Mouse (Mus musculus) small intestine, adult 2 months (tissue): Measurements from ENCODE around the gene Tff3. TPM values are rescaled to one million over a fixed set of nuclear protein-coding genes. Genes with fewer than 3 reads are reported as not detected.
A peak's percentile ranks its signal among the peaks of the same experiment; 100 is the strongest.

Experiments
- H3K27ac ChIP-seq: fragments of 200-500 bp; 2 replicates; pipeline ENCODE4 v1.5.1; 2012; ENCODE audit warnings: low read depth, low read length, control low read depth, inconsistent platforms; ENCODE audit not compliant: insufficient read depth
- H3K27me3 ChIP-seq: fragments of 200-500 bp; 2 replicates; pipeline ENCODE4 v1.6.1; 2012; ENCODE audit warnings: mild to moderate bottlenecking, moderate library complexity, low read length, inconsistent platforms; ENCODE audit not compliant: control insufficient read depth, insufficient read depth
- H3K36me3 ChIP-seq: fragments of 200-500 bp; 2 replicates; pipeline ENCODE4 v1.6.1; 2012; ENCODE audit warnings: mild to moderate bottlenecking, low read length, control low read depth, inconsistent platforms; ENCODE audit not compliant: control insufficient read depth, insufficient read depth
- H3K4me1 ChIP-seq: fragments of 200-500 bp; 2 replicates; pipeline ENCODE4 v1.6.1; 2012; ENCODE audit warnings: low read length, inconsistent platforms, mixed read lengths; ENCODE audit not compliant: control insufficient read depth, insufficient read depth, insufficient read length
- H3K4me3 ChIP-seq: fragments of 200-500 bp; 2 replicates; pipeline ENCODE4 v1.5.1; 2012; ENCODE audit warnings: low read depth, mild to moderate bottlenecking, control low read depth, inconsistent platforms, low read length, moderate library complexity
- CTCF ChIP-seq: fragments of 200-500 bp; IDR thresholded peaks from 2 replicates; pipeline ENCODE4 v1.5.1; 2012; ENCODE audit warnings: low read depth, mild to moderate bottlenecking, control low read depth, inconsistent platforms, low read length, moderate library complexity, mixed read lengths; ENCODE audit not compliant: insufficient replicate concordance, insufficient read length; ENCODE audit errors: extremely low read depth
- POLR2A ChIP-seq: fragments of 200-500 bp; IDR thresholded peaks from 2 replicates; pipeline ENCODE4 v1.6.1; 2012; ENCODE audit warnings: low read depth, mild to moderate bottlenecking, control low read depth, inconsistent platforms, low read length, moderate library complexity
- WGBS: fragments of 180-500 bp; shearing (Covaris S2); methylation state at CpG from one replicate; pipeline ENCODE4 v1.1.7; 2018; 5-methylcytosine and 5-hydroxymethylcytosine counted together
- polyA plus RNA-seq: library from polyadenylated mRNA; depleted of rRNA; stranded (reverse); fragments of >200 nt; gene quantifications from 2 replicates; pipeline ENCODE4 v1.2.3, GENCODE M21; 2012

Tff3 gene
- polyA plus RNA-seq, 1 experiment = 10,550 TPM

GRCm38 (mm10) chr17:31138398-31138797, 9.0 kb upstream of the Tff3 start:
- 9% methylated on average over 5 of the region's 5 CpGs for WGBS
- Histone ChIP-seq H3K27ac (no peak overlapping the region), H3K4me3 (no peak overlapping the region), H3K36me3 (no peaks in the 10 kb centered on the region), H3K27me3 (no peaks in the 10 kb centered on the region), H3K4me1 (peaks cover 10% of the 10 kb centered on the region)
- TF ChIP-seq CTCF (peak; percentile 79; the same call in 1 of the 2 replicates), POLR2A (no peak)

GRCm38 (mm10) chr17:31136821-31137220, 7.4 kb upstream of the Tff3 start:
- 89% methylated on average over 1 of the region's 1 CpGs for WGBS

DNA sequence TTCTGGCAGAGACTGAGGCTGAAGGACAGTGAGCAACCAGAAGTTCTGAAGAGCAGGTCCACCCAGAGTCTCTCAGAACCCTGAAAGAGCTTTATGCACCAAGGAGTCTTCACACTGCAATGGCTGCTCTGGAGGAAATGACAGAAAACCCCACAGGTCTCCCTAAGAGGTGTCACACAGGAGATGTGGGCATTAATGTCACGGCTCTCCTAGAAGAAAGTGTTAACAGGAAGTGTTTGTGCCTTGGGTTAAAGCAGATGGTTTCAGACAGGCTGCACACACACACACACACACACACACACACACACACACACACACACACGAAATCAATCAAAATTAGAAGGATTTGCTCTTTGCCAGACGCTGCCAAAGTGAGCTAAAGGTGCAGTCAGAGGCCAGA, 6.8 kb upstream of the Tff3 start:
- Histone ChIP-seq H3K4me3 (no peak overlapping the region), H3K4me1 (peaks cover 10% of the 10 kb centered on the region), H3K27ac (no peak overlapping the region), H3K27me3 (no peaks in the 10 kb centered on the region), H3K36me3 (no peaks in the 10 kb centered on the region)
- WGBS = 42% methylated on average over 3 of the region's 3 CpGs
- TF ChIP-seq CTCF = no peak
- no peak for TF ChIP-seq POLR2A

More at GRCm38 (mm10) chr17:31136821-31137220, 7.4 kb upstream of the Tff3 start:
- Histone ChIP-seq H3K36me3 (no peaks in the 10 kb centered on the region), H3K27ac (no peak overlapping the region), H3K4me3 (no peak overlapping the region), H3K27me3 (no peaks in the 10 kb centered on the region), H3K4me1 (peaks cover 10% of the 10 kb centered on the region)
- no peak for TF ChIP-seq CTCF
- TF ChIP-seq POLR2A = no peak

DNA sequence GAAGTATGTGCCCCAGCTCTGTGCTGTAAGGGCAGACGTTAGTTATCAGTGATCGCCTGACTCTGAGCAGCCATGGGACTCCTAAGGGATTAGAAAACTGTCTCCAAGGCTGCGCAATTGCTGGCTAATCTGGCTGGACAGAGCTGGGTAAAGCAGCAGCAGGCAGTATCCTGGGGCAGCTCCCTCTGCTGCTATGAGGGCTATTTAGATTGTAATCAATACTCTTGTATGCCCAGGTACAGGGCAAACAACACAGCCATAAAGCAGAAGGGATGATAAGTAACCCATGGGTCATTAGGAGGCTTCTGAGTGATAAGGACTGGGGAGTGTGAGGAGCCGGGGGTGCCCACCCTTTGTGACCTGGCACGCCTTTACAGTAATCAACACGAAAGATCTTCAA, 5.5 kb upstream of the Tff3 start:
- WGBS = 30% methylated on average over 6 of the region's 6 CpGs
- no peak for TF ChIP-seq CTCF
- TF ChIP-seq POLR2A = no peak; the same call in 1 of the 2 replicates
- Histone ChIP-seq H3K4me1 (peaks cover 13% of the 10 kb centered on the region), H3K27me3 (no peaks in the 10 kb centered on the region), H3K36me3 (no peaks in the 10 kb centered on the region), H3K4me3 (no peak overlapping the region), H3K27ac (peak overlapping the region; percentile 12; the same call in 1 of the 2 replicates)

DNA sequence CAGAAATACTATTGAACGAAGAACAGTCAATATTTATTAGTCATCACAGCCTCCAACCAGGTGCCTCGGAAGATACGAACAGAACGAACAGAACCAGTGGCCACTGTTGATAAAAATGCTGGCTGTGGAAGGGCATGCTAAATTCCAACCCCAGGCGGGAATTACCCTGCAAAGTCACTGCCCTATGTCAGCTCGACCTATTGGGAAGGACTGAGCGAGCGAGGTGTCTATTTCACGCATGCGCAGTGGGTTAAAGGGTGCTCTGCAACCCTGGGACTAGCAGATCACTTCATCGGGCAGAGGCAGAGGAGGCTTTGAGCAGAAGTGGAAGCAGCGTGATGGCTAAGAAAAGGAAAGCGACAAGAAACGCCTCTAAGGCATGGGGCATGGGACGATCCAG, 4.3 kb upstream of the Tff3 start:
- Histone ChIP-seq H3K4me1 (peaks cover 17% of the 10 kb centered on the region), H3K4me3 (peak overlapping the region; percentile 25), H3K36me3 (no peaks in the 10 kb centered on the region), H3K27ac (no peak overlapping the region; the same call in 1 of the 2 replicates), H3K27me3 (no peaks in the 10 kb centered on the region)
- WGBS = 19% methylated on average over 15 of the region's 15 CpGs
- TF ChIP-seq POLR2A = no peak

- no peaks in the 10 kb centered on the region for H3K36me3 ChIP-seq
- no peak for TF ChIP-seq CTCF
- no peak for TF ChIP-seq POLR2A
- peaks cover 17% of the 10 kb centered on the region for H3K4me1 ChIP-seq
- no peak overlapping the region for H3K27ac ChIP-seq
- no peaks in the 10 kb centered on the region for H3K27me3 ChIP-seq
- WGBS = 28% methylated on average over 10 of the region's 10 CpGs
- no peak overlapping the region for H3K4me3 ChIP-seq
Observed at GRCm38 (mm10) chr17:31131269-31131821, 1.9 kb upstream of the Tff3 start.

DNA sequence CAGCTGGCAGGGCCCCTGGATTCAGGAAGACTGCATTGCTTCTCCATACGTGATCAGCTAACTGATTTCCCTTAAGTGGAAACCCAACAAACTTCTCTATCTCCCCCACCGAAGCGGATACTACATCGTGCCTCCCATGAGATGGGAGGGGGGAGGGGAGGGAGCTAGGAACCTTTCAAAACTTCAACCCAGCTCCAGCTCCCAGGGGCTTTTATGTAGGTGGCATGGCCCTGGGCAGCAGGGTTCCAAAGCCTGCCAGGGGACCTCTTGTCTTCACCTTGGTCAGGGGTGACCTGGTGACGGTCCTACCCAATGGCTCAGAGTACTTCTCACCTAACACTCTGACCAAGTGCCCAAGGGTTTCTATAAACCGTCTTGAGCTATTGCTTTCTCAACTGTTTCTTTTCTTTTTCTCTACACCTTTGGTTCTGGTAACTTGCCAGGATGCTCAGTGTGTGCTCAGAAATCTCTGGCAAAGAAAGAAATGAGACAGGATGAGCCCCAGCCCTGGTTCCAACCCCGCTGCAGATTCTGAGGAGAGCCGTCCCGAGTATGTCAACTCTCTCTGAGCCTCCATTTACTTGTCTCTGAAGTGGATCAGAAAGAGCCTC, 633 bp downstream of the Tff3 start:
- 78% methylated on average over 9 of the region's 9 CpGs for WGBS
- peaks cover 8% of the 10 kb centered on the region; the same call in 1 of the 2 replicates for H3K4me1 ChIP-seq

More for the DNA sequence above, 633 bp downstream of the Tff3 start:
- Histone ChIP-seq H3K27me3 (no peaks in the 10 kb centered on the region), H3K4me3 (peak overlapping the region; percentile 22; the same call in 1 of the 2 replicates), H3K36me3 (no peaks in the 10 kb centered on the region), H3K27ac (0 out of 2 replicates have a peak overlapping the region, but pooled peaks have one; percentile 6)
- TF ChIP-seq CTCF (no peak), POLR2A (no peak)
